8 mouse cellular contexts compared by ENCODE assay signal in the genomic region with DNA sequence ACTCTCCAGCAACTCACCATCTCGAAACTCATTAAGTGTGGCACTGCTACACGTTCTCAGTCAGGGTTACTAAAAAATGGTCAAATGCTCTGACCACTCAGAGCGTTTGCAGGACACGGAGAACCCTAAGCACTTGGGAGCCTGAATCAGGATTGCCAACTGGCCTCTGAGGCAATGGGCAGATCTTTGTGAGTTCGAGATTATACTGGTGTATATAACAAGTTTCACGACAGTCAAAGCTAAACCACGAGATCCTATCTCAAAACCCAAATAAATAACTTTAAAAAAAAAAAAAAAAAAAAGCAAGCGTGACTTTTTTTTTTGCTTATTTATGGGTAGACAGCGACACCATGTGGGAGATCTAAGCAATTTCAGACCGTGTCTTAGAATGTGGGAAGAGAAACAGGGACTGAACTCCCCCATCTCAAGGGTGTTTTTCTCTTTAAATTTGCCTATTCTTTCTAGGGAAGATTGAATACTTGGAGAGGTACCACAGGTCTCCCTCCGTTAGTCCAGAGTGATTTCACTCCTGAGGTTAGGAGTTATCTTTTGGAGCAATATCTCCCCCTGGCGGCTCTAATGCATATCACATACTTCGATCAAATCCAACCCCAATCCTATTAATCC. TPM values are rescaled to one million over a fixed set of nuclear protein-coding genes. Genes with fewer than 3 reads are reported as not detected.
A peak's percentile ranks its signal among the peaks of the same experiment; 100 is the strongest.
DNase-seq lines count a peak whose midpoint lies in the region; ATAC-seq and TF ChIP-seq lines count a peak whose summit lies in the region.

No protein-coding gene starts in this region.

- ATAC-seq in forebrain, embryonic 14.5 days: peak; percentile 43; the same call in 1 of the 2 replicates
- peak; percentile 45 for ATAC-seq in intestine, embryonic 16.5 days
- ATAC-seq in liver, postnatal 0 days: 0 out of 2 replicates have a peak, but pooled peaks have one; percentile 7
- peak; percentile 37; the same call in 1 of the 2 replicates for ATAC-seq in neural tube, embryonic 13.5 days (ENCODE audit: low read depth)

- H3K36me3 ChIP-seq in forebrain, embryonic 14.5 days (ENCODE audit: control insufficient read depth, insufficient read depth, low read length): no peaks in the 10 kb centered on the region
- no peaks in the 10 kb centered on the region for H3K36me3 ChIP-seq in intestine, embryonic 16.5 days (ENCODE audit: control insufficient read depth, insufficient read depth, low read length)
- H3K36me3 ChIP-seq in liver, postnatal 0 days (replicated peaks; ENCODE audit: insufficient read depth, low read length): no peaks in the 10 kb centered on the region
- no peaks in the 10 kb centered on the region for H3K36me3 ChIP-seq in neural tube, embryonic 13.5 days

- peak overlapping the region; percentile 71 for H3K4me2 ChIP-seq in forebrain, embryonic 14.5 days (ENCODE audit: low read length)
- peak overlapping the region; percentile 97 for H3K4me2 ChIP-seq in intestine, embryonic 16.5 days (ENCODE audit: low read depth, low read length)
- H3K4me2 ChIP-seq in liver, postnatal 0 days (ENCODE audit: low read depth, low read length): peak overlapping the region; percentile 70
- peak overlapping the region; percentile 86 for H3K4me2 ChIP-seq in neural tube, embryonic 13.5 days

- H3K9me3 ChIP-seq in forebrain, embryonic 14.5 days (replicated peaks; ENCODE audit: control insufficient read depth, low read length): no peaks in the 10 kb centered on the region
- no peaks in the 10 kb centered on the region for H3K9me3 ChIP-seq in intestine, embryonic 16.5 days (ENCODE audit: control insufficient read depth, low read length)
- H3K9me3 ChIP-seq in liver, postnatal 0 days (ENCODE audit: low read length): no peaks in the 10 kb centered on the region
- H3K9me3 ChIP-seq in neural tube, embryonic 13.5 days: no peaks in the 10 kb centered on the region

- WGBS in forebrain, embryonic 14.5 days: 4% methylated on average over 13 of the region's 13 CpGs
- WGBS in intestine, embryonic 16.5 days: 4% methylated on average over 13 of the region's 13 CpGs
- whole genome bisulfite sequencing in liver, postnatal 0 days (ENCODE audit: insufficient replicate concordance): 4% methylated on average over 13 of the region's 13 CpGs
- WGBS in neural tube, embryonic 13.5 days: 5% methylated on average over 13 of the region's 13 CpGs

- DNase-seq in left cerebral cortex, postnatal 4 days: peak; percentile 38
- DNase-seq in left cerebral cortex, postnatal 36 days (ENCODE audit: low spot score in 2 of 2): no peak
- DNase-seq in c-Kit-positive CD71-positive TER-119-negative erythroid progenitor cells, embryonic 14.5 days (ENCODE audit: low read depth): peak; percentile 58
- peak; percentile 78 for DNase-seq in forebrain, embryonic 14.5 days (ENCODE audit: low spot score)
- DNase-seq in liver, postnatal 0 days: peak; percentile 68
- no peak for DNase-seq in testis, postnatal 10 days (ENCODE audit: low spot score)

- H3K4me3 ChIP-seq in forebrain, embryonic 14.5 days (ENCODE audit: low read depth, low read length): peak overlapping the region; percentile 34
- H3K4me3 ChIP-seq in intestine, embryonic 16.5 days (ENCODE audit: low read length): peak overlapping the region; percentile 53
- H3K4me3 ChIP-seq in liver, postnatal 0 days (ENCODE audit: low read depth, low read length): peak overlapping the region; percentile 42
- peak overlapping the region; percentile 41 for H3K4me3 ChIP-seq in neural tube, embryonic 13.5 days

- H3K27me3 ChIP-seq in forebrain, embryonic 14.5 days (replicated peaks; ENCODE audit: control insufficient read depth, insufficient read depth, low read length): no peaks in the 10 kb centered on the region; the same call in none of the 2 replicates
- H3K27me3 ChIP-seq in intestine, embryonic 16.5 days (replicated peaks; ENCODE audit: control insufficient read depth, insufficient read depth, low read length): no peaks in the 10 kb centered on the region; the same call in 1 of the 2 replicates
- peaks cover 9% of the 10 kb centered on the region; the same call in 1 of the 2 replicates for H3K27me3 ChIP-seq in liver, postnatal 0 days (ENCODE audit: insufficient read depth, low read length)
- peaks cover 38% of the 10 kb centered on the region for H3K27me3 ChIP-seq in neural tube, embryonic 13.5 days

- TF ChIP-seq EP300 in liver, postnatal 0 days (IDR thresholded peaks at IDR 0.05; ENCODE audit: low read depth): no peak

- H3K4me1 ChIP-seq in forebrain, embryonic 14.5 days (ENCODE audit: control insufficient read depth, insufficient read depth, low read length): peaks cover 7% of the 10 kb centered on the region; the same call in 1 of the 2 replicates
- peaks cover 11% of the 10 kb centered on the region for H3K4me1 ChIP-seq in intestine, embryonic 16.5 days (ENCODE audit: control insufficient read depth, insufficient read depth, low read length)
- H3K4me1 ChIP-seq in liver, postnatal 0 days (ENCODE audit: insufficient read depth): no peaks in the 10 kb centered on the region; the same call in 1 of the 2 replicates
- H3K4me1 ChIP-seq in neural tube, embryonic 13.5 days (replicated peaks): peaks cover 15% of the 10 kb centered on the region

- TF ChIP-seq CTCF in liver, postnatal 0 days (IDR thresholded peaks at IDR 0.05; ENCODE audit: low read depth): peak; percentile 78

- H3K9ac ChIP-seq in forebrain, embryonic 14.5 days (ENCODE audit: low read length): peak overlapping the region; percentile 61
- peak overlapping the region; percentile 68 for H3K9ac ChIP-seq in intestine, embryonic 16.5 days (ENCODE audit: low read depth, low read length)
- peak overlapping the region; percentile 35 for H3K9ac ChIP-seq in liver, postnatal 0 days (replicated peaks)
- peak overlapping the region; percentile 74 for H3K9ac ChIP-seq in neural tube, embryonic 13.5 days

- no peak overlapping the region for H3K27ac ChIP-seq in forebrain, embryonic 14.5 days (ENCODE audit: low read depth, low read length)
- no peak overlapping the region for H3K27ac ChIP-seq in intestine, embryonic 16.5 days (ENCODE audit: low read length)
- no peak overlapping the region for H3K27ac ChIP-seq in liver, postnatal 0 days (ENCODE audit: low read depth)
- H3K27ac ChIP-seq in neural tube, embryonic 13.5 days (replicated peaks): no peak overlapping the region

- intact Hi-C loops in left cerebral cortex, postnatal 4 days (cut with DNase I): loop anchor here (5.0 to 10.0 kb wide), 3 partner anchors 54 to 367 kb away; a partner anchor contains a TSS
- intact Hi-C loops in left cerebral cortex, postnatal 36 days (cut with DNase I): loop anchor here (1.0 to 10.0 kb wide), 4 partner anchors 54 to 367 kb away; a partner anchor contains a TSS

RNA-seq across cellular contexts. Expression of a gene that starts 2.8 kb away (rescaled TPM):
- total RNA-seq in left cerebral cortex, postnatal 4 days (2021): not detected
- total RNA-seq in left cerebral cortex, postnatal 36 days (2021): not detected
- not detected in 2 replicates for polyA plus RNA-seq in forebrain, embryonic 14.5 days (2014; fragmentation: Nextera tagmentation; extraction: Ambion mirVana)
- polyA plus RNA-seq in intestine, embryonic 16.5 days (2015; fragmentation: Nextera tagmentation; extraction: Ambion mirVana): not detected in 2 replicates
- 0.04 and 0.06 TPM in 2 replicates for polyA plus RNA-seq in liver, postnatal 0 days (2015; fragmentation: Nextera tagmentation; extraction: Ambion mirVana)
- not detected in 2 replicates for polyA plus RNA-seq in neural tube, embryonic 13.5 days (2015; fragmentation: Nextera tagmentation; extraction: Ambion mirVana)

RNA-seq across cellular contexts. Expression of a gene that starts 8.7 kb away (rescaled TPM):
- not detected for total RNA-seq in left cerebral cortex, postnatal 4 days (2021)
- not detected for total RNA-seq in left cerebral cortex, postnatal 36 days (2021)
- 0.63 TPM in 1 of 2 replicates, not detected in the other for polyA plus RNA-seq in forebrain, embryonic 14.5 days (2014; fragmentation: Nextera tagmentation; extraction: Ambion mirVana)
- 0.68 TPM in 1 of 2 replicates, not detected in the other for polyA plus RNA-seq in intestine, embryonic 16.5 days (2015; fragmentation: Nextera tagmentation; extraction: Ambion mirVana)
- polyA plus RNA-seq in liver, postnatal 0 days (2015; fragmentation: Nextera tagmentation; extraction: Ambion mirVana): 61.6 and 65.5 TPM in 2 replicates
- 1.2 TPM in 2 replicates for polyA plus RNA-seq in neural tube, embryonic 13.5 days (2015; fragmentation: Nextera tagmentation; extraction: Ambion mirVana)

RNA-seq across cellular contexts. Expression of a gene that starts 11.1 kb away (rescaled TPM):
- total RNA-seq in left cerebral cortex, postnatal 4 days (2021): 1 to 10 TPM in 1 of 2 experiments, under 1 TPM in 1; 0.48 to 1.1 TPM
- total RNA-seq in left cerebral cortex, postnatal 36 days (2021): under 1 TPM in 1 of 2 experiments, not detected in 1; 0.35 TPM
- not detected in 2 replicates for polyA plus RNA-seq in forebrain, embryonic 14.5 days (2014; fragmentation: Nextera tagmentation; extraction: Ambion mirVana)
- 0.29 and 0.51 TPM in 2 replicates for polyA plus RNA-seq in intestine, embryonic 16.5 days (2015; fragmentation: Nextera tagmentation; extraction: Ambion mirVana)
- 6.9 and 8.6 TPM in 2 replicates for polyA plus RNA-seq in liver, postnatal 0 days (2015; fragmentation: Nextera tagmentation; extraction: Ambion mirVana)
- polyA plus RNA-seq in neural tube, embryonic 13.5 days (2015; fragmentation: Nextera tagmentation; extraction: Ambion mirVana): 1.4 and 3.0 TPM in 2 replicates

RNA-seq across cellular contexts. Expression of a gene that starts 15.2 kb away (rescaled TPM):
- total RNA-seq in left cerebral cortex, postnatal 4 days (2021): 10 to 100 TPM in 1 of 2 experiments, 1 to 10 TPM in 1; 9.9 to 10.7 TPM
- 1 to 10 TPM in 1 of 2 experiments, under 1 TPM in 1; 0.79 to 1.7 TPM for total RNA-seq in left cerebral cortex, postnatal 36 days (2021)
- polyA plus RNA-seq in forebrain, embryonic 14.5 days (2014; fragmentation: Nextera tagmentation; extraction: Ambion mirVana): 19.4 and 25.1 TPM in 2 replicates
- 23.5 and 25.4 TPM in 2 replicates for polyA plus RNA-seq in intestine, embryonic 16.5 days (2015; fragmentation: Nextera tagmentation; extraction: Ambion mirVana)
- polyA plus RNA-seq in liver, postnatal 0 days (2015; fragmentation: Nextera tagmentation; extraction: Ambion mirVana): 2.8 and 3.6 TPM in 2 replicates
- polyA plus RNA-seq in neural tube, embryonic 13.5 days (2015; fragmentation: Nextera tagmentation; extraction: Ambion mirVana): 39.0 and 40.4 TPM in 2 replicates

RNA-seq across cellular contexts. Expression of a gene that starts 18.6 kb away (rescaled TPM):
- total RNA-seq in left cerebral cortex, postnatal 4 days (2021): 10 to 100 TPM; 39.2 to 59.6 TPM
- 100 to 1,000 TPM; 373 to 446 TPM for total RNA-seq in left cerebral cortex, postnatal 36 days (2021)
- polyA plus RNA-seq in forebrain, embryonic 14.5 days (2014; fragmentation: Nextera tagmentation; extraction: Ambion mirVana): 32.7 TPM in 2 replicates
- polyA plus RNA-seq in intestine, embryonic 16.5 days (2015; fragmentation: Nextera tagmentation; extraction: Ambion mirVana): 252 and 271 TPM in 2 replicates
- 1,168 and 1,173 TPM in 2 replicates for polyA plus RNA-seq in liver, postnatal 0 days (2015; fragmentation: Nextera tagmentation; extraction: Ambion mirVana)
- polyA plus RNA-seq in neural tube, embryonic 13.5 days (2015; fragmentation: Nextera tagmentation; extraction: Ambion mirVana): 46.4 and 54.4 TPM in 2 replicates

Comparison
In these comparisons a context has a peak if more than half of its experiments do, and no peak if none do; other contexts are left out.
1. DNase-seq: peak in left cerebral cortex, postnatal 4 days (single experiment), c-Kit-positive CD71-positive TER-119-negative erythroid progenitor cells, embryonic 14.5 days (single experiment), forebrain, embryonic 14.5 days (single experiment) and liver, postnatal 0 days (single experiment); none in left cerebral cortex, postnatal 36 days (0 of 2) and testis, postnatal 10 days (single experiment).
2. RNA of a gene that starts 8.7 kb away (polyA plus RNA-seq): 61.6 to 65.5 TPM in liver, postnatal 0 days; 1.2 TPM in neural tube, embryonic 13.5 days, 0.68 TPM in intestine, embryonic 16.5 days and 0.63 TPM in forebrain, embryonic 14.5 days; every median in the first group is over 10 times any median in the second.
3. Peak in every context shown above with its lines, with median percentiles within 50 percentile points of each other: ATAC-seq, H3K4me2 ChIP-seq, H3K4me3 ChIP-seq and H3K9ac ChIP-seq.